Mouse (Mus musculus): ENCODE data around the gene Ulk4. TPM values are rescaled to one million over a fixed set of nuclear protein-coding genes. Genes with fewer than 3 reads are reported as not detected.

Ulk4 gene
- total RNA-seq, 1 experiment from 2014 or later = 4.0 TPM

GRCm38 (mm10) chr9:120973026-120973515 is 303.9 kb downstream of the Ulk4 start:
- ATAC-seq (ENCODE audit: extremely low read depth, insufficient number of reproducible peaks, low FRiP score, poor library complexity, severe bottlenecking) = no peak

- no peak for ATAC-seq (ENCODE audit: extremely low read depth, insufficient number of reproducible peaks, low FRiP score, poor library complexity, severe bottlenecking)
These were observed 312.0 kb downstream of the Ulk4 start for GRCm38 (mm10) chr9:120965007-120965406.

GRCm38 (mm10) chr9:120964224-120964623 is 312.8 kb downstream of the Ulk4 start:
- no peak for ATAC-seq (ENCODE audit: extremely low read depth, insufficient number of reproducible peaks, low FRiP score, poor library complexity, severe bottlenecking)

GRCm38 (mm10) chr9:120963720-120964119 is 313.3 kb downstream of the Ulk4 start:
- ATAC-seq (ENCODE audit: extremely low read depth, insufficient number of reproducible peaks, low FRiP score, poor library complexity, severe bottlenecking) = no peak

- no peak for ATAC-seq (ENCODE audit: extremely low read depth, insufficient number of reproducible peaks, low FRiP score, poor library complexity, severe bottlenecking)
These were observed 313.9 kb downstream of the Ulk4 start for GRCm38 (mm10) chr9:120963104-120963503.

GRCm38 (mm10) chr9:120961969-120962700 is 314.9 kb downstream of the Ulk4 start:
- peak; percentile 47; the same call in 1 of the 2 replicates for ATAC-seq (ENCODE audit: extremely low read depth, insufficient number of reproducible peaks, low FRiP score, poor library complexity, severe bottlenecking)

- no peak for ATAC-seq (ENCODE audit: extremely low read depth, insufficient number of reproducible peaks, low FRiP score, poor library complexity, severe bottlenecking)
These were observed 315.5 kb downstream of the Ulk4 start for GRCm38 (mm10) chr9:120961466-120961865.

GRCm38 (mm10) chr9:120960611-120961010 is 316.4 kb downstream of the Ulk4 start:
- no peak for ATAC-seq (ENCODE audit: extremely low read depth, insufficient number of reproducible peaks, low FRiP score, poor library complexity, severe bottlenecking)

GRCm38 (mm10) chr9:120959225-120959624 is 317.8 kb downstream of the Ulk4 start:
- ATAC-seq (ENCODE audit: extremely low read depth, insufficient number of reproducible peaks, low FRiP score, poor library complexity, severe bottlenecking) = no peak

GRCm38 (mm10) chr9:120958560-120958959 is 318.4 kb downstream of the Ulk4 start:
- ATAC-seq (ENCODE audit: extremely low read depth, insufficient number of reproducible peaks, low FRiP score, poor library complexity, severe bottlenecking) = no peak

- ATAC-seq (ENCODE audit: extremely low read depth, insufficient number of reproducible peaks, low FRiP score, poor library complexity, severe bottlenecking) = no peak
These were observed 318.9 kb downstream of the Ulk4 start for GRCm38 (mm10) chr9:120958051-120958450.

GRCm38 (mm10) chr9:120951947-120952346 is 325.1 kb downstream of the Ulk4 start:
- ATAC-seq (ENCODE audit: extremely low read depth, insufficient number of reproducible peaks, low FRiP score, poor library complexity, severe bottlenecking) = no peak

GRCm38 (mm10) chr9:120950761-120951160 is 326.2 kb downstream of the Ulk4 start:
- 0 out of 2 replicates have a peak, but pooled peaks have one; percentile 4 for ATAC-seq (ENCODE audit: extremely low read depth, insufficient number of reproducible peaks, low FRiP score, poor library complexity, severe bottlenecking)

- ATAC-seq (ENCODE audit: extremely low read depth, insufficient number of reproducible peaks, low FRiP score, poor library complexity, severe bottlenecking) = no peak
These were observed 328.2 kb downstream of the Ulk4 start for GRCm38 (mm10) chr9:120948832-120949231.

- no peak for ATAC-seq (ENCODE audit: extremely low read depth, insufficient number of reproducible peaks, low FRiP score, poor library complexity, severe bottlenecking)
These were observed 330.9 kb downstream of the Ulk4 start for GRCm38 (mm10) chr9:120946131-120946530.

GRCm38 (mm10) chr9:120944211-120944610 is 332.8 kb downstream of the Ulk4 start:
- no peak for ATAC-seq (ENCODE audit: extremely low read depth, insufficient number of reproducible peaks, low FRiP score, poor library complexity, severe bottlenecking)

- ATAC-seq (ENCODE audit: extremely low read depth, insufficient number of reproducible peaks, low FRiP score, poor library complexity, severe bottlenecking) = no peak
These were observed 333.2 kb downstream of the Ulk4 start for GRCm38 (mm10) chr9:120943757-120944156.

GRCm38 (mm10) chr9:120940858-120941257 is 336.1 kb downstream of the Ulk4 start:
- no peak for ATAC-seq (ENCODE audit: extremely low read depth, insufficient number of reproducible peaks, low FRiP score, poor library complexity, severe bottlenecking)

- ATAC-seq (ENCODE audit: extremely low read depth, insufficient number of reproducible peaks, low FRiP score, poor library complexity, severe bottlenecking) = no peak
These were observed 340.6 kb downstream of the Ulk4 start for GRCm38 (mm10) chr9:120936351-120936750.

GRCm38 (mm10) chr9:120935634-120935922 is 341.4 kb downstream of the Ulk4 start:
- no peak for ATAC-seq (ENCODE audit: extremely low read depth, insufficient number of reproducible peaks, low FRiP score, poor library complexity, severe bottlenecking)
